Mouse (Mus musculus) megakaryocyte, adult 5-6 weeks (primary cell): ENCODE measurements around the gene Fam178b. TPM values are rescaled to one million over a fixed set of nuclear protein-coding genes. Genes with fewer than 3 reads are reported as not detected.
"Not testable (repeated sequence)": the region's sequence is repeated elsewhere in the genome, so short reads cannot be mapped to it uniquely, and the experiment has no call there.

ENCODE experiments used
- ATAC-seq: 2 replicates; pipeline ENCODE4 v1.8.0; 2016; ENCODE audit warnings: mild to moderate bottlenecking, inconsistent platforms; ENCODE audit not compliant: poor library complexity, severe bottlenecking
- total RNA-seq, 2 experiments: library from RNA; stranded (forward) in 1 of 2; stranded (reverse) in 1 of 2; fragments of 153-499, 151-499 nt in 1 of 2; fragments of 221-1000, 200-1000 nt in 1 of 2; gene quantifications; 2 replicates each; pipeline versions ENCODE4 v1.2.3 to v1.2.4; 2015 to 2017

The Fam178b gene
- total RNA-seq, 2 experiments from 2014 or later: 0.62 TPM; not detected in 1

DNA sequence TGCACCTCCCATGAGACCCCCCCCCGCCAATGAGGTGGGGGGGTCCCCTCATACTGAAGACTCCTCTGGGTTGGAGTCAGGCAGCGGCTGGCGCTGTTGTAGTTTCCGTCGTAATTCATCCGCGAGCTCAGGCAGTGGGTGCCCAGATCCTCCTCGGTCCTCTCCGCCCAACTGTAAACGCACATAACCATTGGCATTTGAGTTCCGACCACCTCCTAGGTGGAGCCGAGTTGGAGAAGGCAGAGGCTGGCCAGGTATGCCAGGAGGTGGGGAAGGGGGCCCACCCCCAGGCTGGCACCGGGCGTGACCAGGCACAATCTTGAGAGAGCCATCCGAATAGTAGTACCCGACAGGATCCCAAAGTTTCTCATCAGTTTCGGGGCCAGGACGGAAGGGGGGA is 133.5 kb downstream of the Fam178b start:
- ATAC-seq: no peak

DNA sequence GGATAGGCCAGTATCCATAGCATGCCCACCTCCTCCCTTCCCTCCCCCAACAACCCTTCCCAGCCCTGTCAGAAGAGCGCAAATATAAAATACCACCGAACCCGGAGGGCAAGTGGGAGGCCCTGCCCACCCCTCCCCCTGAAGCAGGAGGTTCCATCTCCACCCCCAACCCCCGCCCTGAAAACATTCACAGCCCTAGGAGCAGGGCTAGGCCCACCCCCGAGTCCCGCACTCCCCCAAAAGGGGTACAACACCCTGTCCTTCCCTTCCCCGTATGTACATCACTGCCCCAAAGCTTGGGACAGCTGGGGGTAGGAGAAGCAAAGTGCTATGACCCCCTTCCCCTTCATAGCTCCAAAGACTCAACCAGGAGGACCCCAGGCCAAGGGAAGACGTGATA is 134.2 kb downstream of the Fam178b start:
- no peak for ATAC-seq

DNA sequence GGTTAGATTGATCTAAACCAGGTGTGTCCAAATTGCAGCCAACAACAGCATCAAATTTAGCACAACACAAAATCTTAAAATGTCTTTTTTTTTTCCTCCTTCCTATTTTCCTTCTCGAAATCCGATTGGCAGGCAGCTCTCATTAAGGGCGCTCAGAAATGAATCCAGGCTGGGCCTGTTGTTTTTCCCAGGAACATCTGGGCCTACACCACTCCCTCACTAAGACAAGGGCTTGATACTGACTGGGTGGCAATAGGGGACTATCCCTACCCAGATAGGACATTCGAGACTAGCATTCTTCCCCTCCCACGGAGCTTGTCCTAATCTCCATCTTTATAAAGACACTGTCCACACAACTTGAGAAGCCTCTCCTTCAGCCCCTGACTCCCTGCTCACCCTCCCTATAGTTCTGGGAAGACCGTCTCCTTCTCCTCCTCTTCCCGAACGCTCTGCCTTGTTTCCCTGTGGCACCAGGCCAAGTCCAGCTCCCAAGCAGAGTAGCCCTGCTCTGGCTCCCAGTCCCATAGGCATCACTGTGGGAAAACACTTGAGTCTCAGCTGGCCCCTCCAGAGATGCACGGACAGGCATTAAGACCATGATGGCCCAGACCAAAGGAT is 134.9 kb downstream of the Fam178b start:
- ATAC-seq: no peak

DNA sequence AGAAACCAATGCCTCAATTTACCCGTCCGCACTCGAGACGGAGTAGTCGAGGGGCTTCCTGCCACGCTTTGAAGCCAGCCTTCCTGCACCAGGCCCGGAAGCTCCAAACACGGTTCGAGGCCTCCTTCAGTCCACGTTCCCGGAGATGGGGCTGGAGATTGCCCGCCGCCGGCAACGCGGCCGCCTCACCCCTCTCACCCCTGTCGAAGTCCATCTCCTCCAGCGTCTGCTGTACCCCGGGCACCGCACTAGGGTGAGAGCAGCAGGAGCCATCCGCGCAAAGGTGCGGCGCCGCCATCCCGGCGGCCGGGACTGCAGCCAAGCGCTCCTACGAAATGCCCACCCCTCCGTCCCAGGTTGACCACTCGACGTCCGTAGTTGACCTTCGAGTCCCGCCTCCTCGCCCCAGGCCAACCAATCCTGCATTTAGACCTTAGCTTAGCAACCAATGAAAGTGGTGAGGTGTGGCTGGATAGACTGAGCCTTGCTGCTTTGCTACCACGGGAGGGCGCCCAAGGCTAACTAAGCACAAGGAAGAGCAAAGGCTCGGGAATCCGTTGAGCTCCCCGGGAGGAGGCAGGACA is 136.0 kb downstream of the Fam178b start, which contains the start of gene Ankrd39:
Gene Ankrd39, minus strand, starts transcription at position 558 of the 584 bp plus-strand sequence.
- peak; percentile 99 for ATAC-seq

DNA sequence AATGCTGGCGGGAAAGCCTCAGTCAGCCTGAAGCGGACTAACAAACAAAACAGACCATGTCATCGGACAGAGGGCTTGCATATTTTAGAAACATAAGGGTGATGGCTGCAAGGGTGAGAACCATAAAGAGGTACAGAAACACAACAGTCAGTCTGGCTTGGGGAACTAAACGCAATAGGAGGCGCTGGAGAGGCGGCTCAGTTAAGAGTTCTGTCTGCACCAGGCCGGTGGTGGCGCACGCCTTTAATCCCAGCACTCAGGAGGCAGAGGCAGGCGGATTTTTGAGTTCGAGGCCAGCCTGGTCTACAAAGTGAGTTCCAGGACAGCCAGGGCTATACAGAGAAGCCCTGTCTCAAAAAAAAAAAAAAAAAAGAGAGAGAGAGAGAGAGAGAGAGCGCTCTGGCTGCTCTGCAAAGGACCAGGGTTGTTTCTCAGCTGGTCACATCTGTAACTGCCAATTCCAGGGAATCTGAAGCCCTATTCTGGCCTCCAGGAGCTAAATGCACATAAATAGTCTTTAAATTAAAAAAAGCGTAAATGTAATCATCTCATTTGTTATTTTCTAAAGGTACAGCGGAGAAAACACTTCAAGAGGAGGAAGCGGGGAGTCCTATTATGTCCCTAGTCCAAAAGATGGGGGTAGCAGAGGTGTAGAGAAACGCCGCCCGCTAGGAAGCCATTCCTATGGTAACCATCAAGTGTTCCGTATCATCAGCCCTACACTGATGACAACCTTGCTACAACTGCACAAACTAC is 137.0 kb downstream of the Fam178b start:
- no peak for ATAC-seq

DNA sequence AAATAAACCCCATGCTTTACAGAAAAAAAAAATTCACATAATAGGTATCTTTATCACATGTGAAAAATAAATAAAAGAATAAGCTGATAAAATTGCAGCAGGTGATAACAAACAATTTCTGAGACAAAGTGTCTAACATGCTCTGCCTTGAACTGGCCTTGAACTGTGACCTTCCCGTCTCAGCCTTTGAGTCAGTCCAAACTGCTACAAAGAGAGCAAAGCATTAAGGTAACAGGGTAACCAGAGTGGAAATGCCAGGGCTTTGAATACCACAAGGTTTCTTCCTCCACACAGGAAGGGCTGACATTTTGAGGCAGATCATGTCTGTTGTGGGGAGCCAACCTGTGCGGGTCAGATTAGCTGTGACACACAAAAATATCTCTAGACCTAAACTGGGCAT is 137.6 kb downstream of the Fam178b start:
- no peak for ATAC-seq

DNA sequence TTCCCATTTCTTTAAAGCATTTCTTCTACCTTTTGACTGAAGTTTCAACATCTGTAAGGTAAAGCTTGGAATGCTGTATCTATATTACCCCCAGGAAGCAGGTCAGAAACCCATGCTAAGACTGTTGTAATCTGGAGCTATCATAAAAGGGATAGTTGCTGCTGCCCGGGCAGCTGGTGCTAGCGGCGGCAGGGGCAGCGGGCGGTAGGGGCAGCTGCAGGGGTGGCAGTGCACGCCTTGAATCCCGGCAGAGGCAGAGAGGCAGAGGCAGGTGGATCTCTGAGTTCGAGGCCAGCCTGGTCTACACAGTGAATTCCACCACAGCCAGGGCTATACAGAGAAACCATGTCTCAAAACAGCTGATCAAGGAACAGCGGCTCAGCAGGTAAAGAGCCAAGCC is 140.1 kb downstream of the Fam178b start:
- ATAC-seq: no peak

DNA sequence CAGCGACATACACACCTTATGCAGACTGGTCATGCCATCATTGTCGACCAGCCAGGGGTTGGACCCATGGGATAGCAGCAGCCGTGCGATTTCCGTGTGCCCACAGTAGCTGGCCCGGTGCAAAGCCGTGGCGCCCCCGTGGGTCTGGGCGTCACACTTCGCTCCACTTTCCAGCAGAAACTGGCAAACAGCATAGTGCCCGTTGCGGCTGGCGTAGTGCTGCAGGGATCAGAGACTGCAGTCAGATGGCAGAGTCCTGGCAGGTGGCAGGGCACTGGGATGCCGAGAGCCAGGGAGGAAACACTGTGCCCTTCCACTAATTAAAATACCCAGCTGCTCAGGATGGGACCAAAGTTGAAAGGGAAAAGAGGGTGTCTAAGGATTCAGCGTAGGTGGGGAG is 141.1 kb downstream of the Fam178b start:
- ATAC-seq: no peak

DNA sequence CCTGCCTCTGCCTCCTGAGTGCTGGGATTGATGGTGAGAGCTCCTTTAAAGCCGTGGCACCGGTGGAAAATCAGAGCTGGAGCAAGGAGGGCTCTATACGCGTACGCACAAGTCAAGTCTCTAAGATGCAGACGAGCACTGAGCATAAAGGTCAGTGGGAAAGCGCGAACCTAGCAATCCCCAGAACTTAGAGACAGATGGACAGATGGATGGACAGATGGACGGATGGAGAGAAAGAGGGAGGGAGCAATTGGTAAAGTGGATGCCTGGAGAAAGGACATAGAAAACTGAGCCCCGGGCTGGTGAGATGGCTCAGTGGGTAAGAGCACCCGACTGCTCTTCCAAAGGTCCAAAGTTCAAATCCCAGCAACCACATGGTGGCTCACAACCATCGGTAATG is 142.2 kb downstream of the Fam178b start:
- no peak for ATAC-seq

DNA sequence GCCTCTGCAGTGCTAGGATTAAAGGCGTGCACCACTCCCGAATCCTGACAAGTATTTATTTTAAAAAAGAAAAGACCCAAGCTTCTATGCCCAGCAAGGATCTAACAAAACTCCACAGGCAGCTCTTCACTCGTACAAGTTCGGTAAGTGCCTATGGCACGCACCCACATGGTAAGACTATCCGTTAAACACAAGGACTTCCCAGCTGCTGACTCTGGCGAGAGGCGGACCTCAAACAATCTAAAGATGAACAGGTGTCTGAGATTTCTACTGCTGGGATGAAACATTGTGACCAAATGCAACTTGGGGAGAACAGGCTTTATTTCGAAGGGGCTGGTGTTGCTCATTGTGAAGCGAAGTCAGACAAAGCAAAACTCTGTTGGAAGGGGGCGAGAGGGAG is 142.9 kb downstream of the Fam178b start:
- ATAC-seq: no peak

DNA sequence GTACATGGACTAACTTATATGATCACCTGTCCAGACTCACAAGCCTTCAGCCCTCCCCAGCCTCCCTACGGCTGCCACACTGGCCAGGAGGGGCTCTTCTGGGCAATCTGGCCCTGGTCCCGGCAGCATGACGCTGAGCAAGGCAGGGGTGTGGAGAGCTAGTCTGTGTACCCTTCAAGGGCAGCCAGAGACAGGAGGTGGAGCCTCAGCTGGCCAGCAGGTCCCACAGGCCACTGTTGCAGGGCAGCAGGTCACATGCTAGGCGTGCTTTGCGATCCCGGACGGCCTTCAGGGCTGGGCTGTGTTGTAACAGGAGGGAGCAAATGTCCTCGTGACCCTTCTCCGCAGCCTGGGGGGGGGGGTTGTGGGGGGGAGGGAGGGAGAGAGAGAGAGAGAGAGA is 143.8 kb downstream of the Fam178b start, which contains the start of gene Gm42417:
Gene Gm42417, minus strand, starts transcription at position 244 of the 400 bp plus-strand sequence.
- no peak for ATAC-seq

DNA sequence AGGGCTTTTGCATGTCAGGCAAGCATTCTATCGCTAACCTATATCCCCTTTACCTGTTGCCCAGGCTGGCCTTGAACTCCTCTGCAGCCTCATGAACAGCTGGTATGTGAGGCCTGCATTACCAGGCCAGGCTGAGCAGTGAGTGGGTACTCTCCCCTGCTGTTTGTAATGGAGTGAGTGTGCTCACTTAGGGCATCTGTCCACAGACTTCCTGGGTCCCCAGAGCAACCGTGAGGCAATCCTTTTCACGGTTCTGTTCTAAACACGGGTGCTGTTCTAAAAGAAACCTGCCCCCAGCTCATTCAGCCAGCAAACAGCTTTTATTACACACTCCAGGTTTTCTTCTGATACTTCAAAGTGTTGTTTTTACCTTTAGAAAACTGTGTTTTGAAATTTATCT is 144.3 kb downstream of the Fam178b start:
- ATAC-seq: no peak

DNA sequence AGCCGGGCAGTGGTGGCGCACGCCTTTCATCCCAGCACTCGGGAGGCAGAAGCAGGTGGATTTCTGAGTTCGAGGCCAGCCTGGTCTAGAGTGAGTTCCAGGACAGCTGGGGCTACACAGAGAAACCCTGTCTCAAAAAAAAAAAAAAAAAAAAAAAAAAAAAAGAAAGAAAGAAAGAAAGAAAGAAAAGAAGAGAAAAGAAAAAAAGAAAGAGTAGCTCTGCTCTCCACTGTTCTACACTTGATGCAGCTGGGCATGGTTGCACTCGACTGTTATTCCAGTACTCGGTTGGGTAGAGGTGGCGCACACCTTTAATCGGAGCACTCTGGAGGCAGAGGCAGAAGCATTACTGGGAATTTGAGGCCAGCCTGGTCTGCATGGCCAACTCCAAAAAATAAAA is 146.2 kb downstream of the Fam178b start, which contains the start of gene Ankrd23:
Gene Ankrd23, minus strand, starts transcription at position 101 of the 400 bp plus-strand sequence.
- ATAC-seq: not testable (repeated sequence)

DNA sequence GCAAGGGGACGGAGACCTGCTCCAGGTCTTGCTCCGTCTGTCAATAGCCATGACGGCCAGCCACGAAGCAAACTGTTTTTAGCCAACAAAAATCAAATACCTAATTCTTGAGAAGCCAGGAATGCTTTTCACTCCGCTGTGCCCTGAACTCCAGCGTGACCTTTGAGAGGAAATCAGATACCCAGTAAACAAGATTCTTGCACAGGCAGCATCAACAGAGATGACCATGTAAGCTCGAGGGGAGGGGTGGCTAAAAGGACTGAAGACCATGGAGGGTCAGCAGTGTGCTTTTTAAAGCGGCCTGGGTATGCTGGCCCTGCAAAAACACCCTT is 146.6 kb downstream of the Fam178b start:
- ATAC-seq: no peak

DNA sequence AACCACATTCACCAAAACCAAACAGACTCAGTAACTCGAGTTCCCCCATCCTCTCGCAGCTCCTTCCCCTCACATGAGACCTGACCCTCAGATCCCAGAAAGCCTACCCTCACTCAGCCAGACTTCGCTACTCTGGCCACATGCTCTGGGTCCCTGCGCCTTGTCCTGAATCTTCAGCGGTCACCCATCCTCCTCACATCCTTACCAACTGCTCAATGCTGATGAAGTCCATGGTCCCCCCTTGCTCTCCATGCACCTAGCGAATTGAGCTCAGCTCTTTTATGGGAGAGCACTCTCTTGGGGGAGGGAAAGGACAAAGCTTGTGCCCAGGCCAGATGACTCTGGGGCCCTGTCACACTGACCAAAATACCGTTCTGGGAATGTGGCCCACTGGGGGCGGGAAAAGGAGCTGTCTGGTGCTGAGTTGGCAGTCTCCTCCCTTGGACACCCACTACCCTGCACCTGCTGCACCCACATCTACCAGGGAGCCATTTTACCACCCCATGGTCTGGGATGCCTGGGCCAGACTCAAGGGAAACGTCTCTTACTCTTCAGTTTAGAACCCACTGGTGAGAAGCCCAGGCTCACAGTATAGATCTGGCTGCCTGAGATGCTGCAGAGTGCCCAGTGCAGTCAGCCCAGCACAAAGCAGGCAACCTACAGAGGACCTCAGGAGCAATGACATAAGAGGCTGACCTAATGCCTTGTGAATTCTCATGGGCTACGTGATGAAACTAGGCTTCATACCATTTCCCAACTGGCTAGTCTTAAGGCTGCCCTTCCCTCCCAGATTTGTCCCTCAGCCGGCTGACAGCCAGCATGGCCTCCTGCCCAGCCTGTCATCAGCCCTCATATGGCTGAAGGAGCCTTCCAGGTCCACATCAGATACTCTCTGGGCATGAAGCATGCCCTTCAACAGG is 147.2 kb downstream of the Fam178b start:
- ATAC-seq: no peak

DNA sequence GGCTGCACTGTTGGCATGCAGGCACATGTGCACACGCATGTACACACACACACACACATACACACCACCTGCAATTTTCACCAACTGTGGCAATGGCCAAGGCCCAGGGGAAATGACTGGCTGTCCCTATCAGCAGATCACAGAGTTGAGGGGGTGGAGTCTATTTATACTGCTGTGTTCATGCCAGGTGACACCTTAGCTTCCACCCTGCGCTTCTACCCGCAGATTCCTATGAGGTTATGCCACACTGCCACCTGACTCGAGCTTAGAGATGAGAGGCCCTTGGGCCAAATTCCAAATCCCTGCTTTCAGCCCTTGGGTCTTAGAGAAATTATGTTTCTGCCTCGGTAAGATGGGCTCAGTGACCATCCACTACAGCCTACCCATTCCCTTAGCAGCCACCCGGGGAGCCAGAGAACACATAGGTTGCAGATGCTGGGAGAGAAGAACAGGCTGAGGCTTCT is 148.4 kb downstream of the Fam178b start:
- 0 out of 2 replicates have a peak, but pooled peaks have one; percentile 12 for ATAC-seq

DNA sequence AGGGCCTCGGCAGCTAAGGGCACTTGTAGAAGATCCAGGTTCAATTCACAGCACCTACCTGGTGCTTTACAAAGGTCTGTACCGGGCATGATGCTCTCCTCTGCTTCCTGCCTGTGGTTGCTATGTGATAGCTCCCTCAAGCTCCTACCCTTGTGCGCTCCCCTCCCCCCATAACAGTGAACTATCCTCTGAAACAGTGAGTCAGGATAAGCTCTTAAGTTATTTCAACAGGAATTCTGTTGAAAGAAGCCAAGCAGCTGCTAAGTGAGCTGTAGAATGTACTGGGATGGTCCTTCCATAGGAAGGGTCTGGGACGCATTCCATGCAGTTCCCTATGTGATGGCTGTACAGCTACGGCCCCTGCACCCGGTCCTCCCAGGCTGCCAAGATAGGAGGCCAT is 149.4 kb downstream of the Fam178b start:
- ATAC-seq: no peak

DNA sequence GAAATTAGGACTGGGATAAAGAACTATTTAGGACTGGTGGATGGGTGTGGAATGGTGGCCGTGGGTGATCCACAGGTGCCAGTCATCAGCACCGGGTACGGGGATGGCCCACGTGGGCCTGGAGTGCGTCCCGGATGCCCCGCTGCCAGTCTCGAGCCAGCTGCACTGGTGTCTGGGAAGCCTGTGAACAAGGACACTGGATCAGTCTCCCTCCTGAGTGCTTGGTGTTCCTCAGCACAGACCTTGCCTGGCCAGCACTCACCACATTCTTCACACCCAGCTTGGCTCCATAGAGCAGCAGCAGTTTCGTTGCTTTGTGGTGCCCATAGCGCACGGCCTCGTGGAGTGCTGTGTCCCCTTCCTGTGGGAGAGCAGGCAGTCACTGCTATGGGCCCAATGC is 151.5 kb downstream of the Fam178b start:
- ATAC-seq: no peak

DNA sequence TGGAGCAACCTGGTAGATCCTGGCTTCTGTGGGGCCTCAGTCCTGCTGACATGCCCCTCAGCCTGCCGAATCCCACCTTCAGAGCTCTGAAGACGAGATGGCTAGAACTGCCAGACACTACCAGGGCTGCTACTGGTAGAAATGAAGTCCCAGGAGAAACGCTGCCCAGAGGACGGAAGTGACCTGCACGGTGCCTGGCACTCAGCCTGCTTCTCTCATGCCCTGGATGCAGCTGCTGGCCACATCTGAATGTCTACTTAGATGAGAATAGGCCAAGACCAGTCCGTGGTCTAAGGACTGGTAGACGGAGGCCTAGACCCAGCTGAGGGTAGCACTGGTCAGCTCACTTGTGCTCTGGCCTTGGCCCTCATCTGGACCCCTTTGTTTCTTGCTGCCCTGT is 152.0 kb downstream of the Fam178b start:
- ATAC-seq: no peak

DNA sequence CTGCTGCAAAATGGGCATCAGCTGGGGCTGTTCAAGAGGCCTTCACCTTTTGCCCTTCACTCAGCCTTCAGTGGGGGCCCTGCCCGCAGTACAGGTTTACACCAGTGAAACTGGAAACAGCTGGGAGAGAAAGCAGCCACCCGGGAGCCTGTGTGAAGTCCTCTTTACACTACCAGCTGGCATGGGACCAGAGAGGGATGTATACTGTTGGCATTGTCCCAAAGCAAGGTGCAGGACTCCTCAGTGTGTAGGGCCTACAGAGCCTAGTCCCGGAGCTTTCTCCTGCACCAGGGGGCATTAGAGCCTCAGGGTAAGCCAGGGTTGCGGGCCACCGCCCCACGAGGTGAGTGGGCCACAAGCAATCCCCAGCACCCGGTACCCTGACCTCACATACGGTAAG is 152.5 kb downstream of the Fam178b start:
- no peak for ATAC-seq

DNA sequence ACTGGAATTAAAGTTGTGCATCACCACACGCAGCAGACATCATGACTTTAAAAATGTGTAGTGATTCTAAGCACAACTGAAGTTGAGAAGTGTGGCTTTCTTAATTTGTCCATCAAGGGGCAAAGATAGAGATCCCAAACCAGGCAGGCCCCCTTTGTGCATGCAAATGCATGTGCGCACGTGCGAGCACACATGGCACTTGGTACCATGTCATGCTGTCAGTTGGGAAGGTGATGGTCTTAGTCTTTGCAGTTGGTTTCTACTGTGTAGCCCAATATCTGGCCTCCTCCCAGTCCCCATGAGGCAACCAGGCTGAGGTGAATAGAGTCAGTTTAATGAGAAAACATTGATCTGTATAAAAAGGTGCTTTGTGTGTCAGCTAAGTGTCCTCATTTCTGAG is 153.1 kb downstream of the Fam178b start:
- no peak for ATAC-seq
